Mouse (Mus musculus) brain, adult 2 months (tissue): ENCODE data around the gene Il1f8.
"Not testable (repeated sequence)": the region's sequence is repeated elsewhere in the genome, so short reads cannot be mapped to it uniquely, and the experiment has no call there.

ENCODE experiments used
- DNase-seq: peaks from one replicate; pipeline ENCODE4 v3.0.0; 2011; ENCODE audit warnings: low read depth, low spot score

The Il1f8 gene

DNA sequence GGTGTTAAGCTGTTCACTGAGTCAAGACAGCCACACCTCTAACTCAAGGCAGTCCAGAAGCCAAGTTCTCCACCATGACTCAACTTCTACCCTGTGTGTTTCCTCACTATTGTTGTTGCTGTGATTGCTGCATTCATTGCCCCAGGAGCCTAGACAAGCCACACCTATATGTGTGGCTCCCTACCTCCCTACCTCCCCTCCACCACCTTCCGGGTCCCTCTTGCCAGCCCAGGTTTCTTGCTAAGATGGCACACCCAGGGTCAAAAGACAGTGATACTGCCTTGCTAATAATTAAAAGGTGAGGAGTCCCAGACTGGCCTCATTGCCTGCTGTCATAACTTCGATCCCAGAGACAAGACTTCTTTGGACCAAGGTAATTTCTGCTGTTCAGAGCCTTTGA lies at the start of gene Il1f8:
Gene Il1f8, plus strand, starts transcription at position 301 of the 400 bp plus-strand sequence.
- no peak for DNase-seq

DNA sequence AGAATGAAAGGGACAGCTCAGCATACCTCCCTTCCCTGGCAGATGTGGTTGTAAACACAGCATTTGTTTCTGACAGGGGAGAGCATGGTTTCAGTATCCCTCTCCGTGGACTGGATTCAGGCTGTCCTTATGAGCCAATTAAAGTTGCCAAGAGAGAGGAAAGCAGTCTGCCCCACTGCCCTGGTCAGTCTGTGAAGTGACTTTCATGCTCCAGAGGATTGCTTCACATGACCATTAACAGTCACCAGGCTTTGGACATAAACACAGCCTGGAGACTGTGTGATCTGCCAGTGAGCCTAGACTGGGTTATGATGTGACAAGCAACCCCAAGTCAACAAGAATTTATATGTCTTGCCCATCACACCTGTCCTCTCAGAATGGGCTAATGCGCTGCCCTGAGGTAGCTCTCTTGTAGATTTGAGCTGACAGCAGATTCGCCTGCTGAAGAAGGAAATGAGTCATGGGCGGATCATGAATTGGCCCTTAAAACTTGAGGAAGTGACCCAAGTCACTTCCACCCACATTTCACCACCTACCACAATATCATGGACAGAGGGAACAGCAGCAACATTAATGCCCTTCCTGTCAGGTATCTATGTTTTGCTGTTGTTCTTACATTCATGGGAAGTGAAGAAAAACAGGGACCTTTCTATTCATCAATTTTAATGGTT lies 49.2 kb upstream of the Il1f8 start:
- DNase-seq, result no peak

DNA sequence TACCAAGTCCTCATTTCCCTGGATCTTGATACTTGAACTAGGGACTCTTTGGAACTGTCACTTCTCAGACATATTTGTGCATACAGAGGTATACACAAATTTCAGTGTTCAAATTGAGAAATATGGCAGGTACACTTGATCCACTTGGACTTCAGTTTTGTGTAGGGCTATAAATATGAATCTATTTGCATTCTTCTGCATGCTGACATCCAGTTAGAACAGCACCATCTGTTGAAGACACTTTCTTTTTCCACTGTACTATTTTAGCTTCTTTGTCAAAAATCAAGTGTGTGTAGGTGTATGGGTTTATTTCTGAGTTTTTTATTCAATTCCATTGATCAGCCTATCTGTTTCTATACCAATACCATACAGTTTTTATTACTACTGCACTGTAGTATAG lies 43.9 kb upstream of the Il1f8 start:
- DNase-seq, result peak; percentile 58

DNA sequence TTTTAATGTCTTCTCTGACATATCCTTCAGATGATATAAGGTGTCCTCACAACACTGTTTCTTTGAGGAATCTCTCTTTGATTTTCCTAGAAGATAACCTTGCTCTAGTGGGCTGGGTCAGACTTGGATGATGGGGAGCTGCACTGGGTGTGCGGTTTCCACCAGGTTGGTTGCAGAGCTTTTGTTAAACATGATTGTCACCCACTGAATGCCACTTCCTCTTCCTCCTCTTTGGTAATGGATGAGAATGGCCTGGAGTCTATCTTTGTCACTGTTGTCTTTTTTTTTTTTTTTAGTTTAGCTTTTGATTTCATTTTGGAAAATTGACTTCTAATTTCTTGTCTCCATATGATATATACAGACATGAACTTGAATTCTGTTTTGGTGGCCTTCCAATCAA lies 18.6 kb upstream of the Il1f8 start:
- DNase-seq, result no peak

DNA sequence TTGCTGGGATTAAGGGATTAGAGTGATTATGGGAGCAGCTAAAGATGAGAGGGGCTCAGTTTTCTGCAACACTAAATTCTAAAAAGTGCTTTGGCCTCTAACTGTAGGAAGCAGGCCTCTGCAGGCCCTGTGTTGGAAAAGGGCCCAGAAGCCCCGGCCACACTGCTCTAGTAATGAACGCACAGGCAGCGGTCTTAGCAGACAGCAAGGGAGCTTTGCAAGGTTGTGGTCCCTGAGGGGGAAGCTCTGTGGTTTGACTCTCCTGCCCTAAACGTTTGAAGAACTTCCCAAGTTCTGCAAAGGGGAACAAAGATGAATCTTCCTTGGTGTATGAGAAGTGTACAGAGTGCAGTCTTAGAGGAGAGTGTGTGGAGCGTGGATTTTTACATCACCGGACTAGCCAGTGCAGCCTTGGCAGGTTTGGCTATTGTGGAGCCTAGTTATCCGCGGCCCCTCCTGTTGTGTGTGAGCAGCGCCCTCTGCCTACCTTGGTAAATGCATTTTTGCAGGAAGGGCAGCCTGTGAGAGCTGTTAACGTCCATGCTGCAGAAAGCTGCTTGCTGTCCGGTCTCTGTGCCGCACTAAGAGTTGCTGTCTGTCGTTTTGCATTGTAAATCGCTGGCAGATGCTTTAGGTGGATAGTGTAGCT lies 28.8 kb downstream of the Il1f8 start:
- peak; percentile 64 for DNase-seq

DNA sequence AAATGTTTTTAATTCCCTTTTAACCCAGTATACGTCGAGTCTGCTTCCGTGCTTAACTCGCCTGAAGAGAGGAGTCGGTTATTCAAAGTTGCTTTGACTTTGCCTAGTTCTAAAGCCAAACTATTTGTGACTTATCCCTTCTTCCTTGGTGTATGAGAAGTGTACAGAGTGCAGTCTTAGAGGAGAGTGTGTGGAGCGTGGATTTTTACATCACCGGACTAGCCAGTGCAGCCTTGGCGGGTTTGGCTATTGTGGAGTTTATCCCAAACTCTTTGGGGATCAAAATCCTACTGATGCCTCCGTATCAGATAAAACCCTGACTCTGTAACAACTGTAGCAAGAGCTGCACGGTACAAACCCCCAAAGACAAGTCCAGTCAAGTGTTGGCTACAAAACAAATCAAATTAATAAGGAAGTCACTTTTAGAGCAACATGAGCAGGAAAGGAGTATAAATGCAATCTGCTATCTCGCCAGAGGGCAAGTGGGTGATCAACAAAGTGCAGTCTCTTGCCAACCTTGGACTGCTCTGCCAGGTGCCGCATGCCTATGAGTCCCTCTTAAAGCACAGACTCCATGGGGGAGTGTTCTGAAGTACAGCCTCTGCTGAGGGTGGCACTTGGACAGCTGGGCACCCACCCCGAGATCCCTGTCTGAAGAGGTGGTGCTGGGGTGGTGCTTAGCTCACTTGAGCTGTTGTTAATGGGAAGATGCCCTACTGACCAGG lies 29.6 kb downstream of the Il1f8 start:
- not testable (repeated sequence) for DNase-seq

DNA sequence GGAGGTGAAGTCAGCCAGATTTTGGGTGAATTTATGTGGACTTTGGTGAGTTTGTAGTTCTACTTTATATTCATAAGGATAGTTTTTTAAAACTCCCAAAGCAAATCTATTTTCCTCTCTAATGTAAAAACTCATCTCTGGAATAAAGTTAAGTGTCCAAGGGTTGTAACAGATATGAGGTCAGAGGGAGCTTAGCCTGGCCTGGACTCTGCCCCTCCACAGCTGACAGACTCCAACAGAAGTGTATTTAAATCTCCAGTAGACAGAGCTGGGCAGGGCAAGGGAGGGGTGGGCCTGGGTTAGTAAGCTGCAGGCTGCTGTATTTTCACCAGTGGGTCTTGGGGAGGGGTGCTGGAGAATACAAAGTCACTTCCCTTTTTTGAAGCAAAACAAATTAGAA lies 31.1 kb downstream of the Il1f8 start:
- DNase-seq, result not testable (repeated sequence)

DNA sequence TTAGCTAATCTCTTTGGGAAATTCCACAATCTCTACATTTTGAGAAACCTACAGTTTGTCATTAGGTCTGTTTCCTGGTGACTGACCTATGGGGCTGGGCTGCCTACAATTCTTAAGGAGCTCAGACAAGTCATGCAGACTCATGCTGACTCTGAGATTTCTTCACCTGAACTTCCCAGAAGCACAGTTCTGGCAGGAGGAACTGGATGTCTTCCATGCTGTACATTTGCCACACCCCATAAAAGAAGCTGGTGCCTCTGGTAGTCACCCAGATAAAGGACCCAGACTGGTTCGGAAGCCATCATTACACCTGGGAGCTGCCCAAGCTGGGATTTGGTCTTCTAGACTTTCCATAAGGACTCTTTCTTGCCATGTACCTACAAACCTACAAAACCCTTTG lies 33.2 kb downstream of the Il1f8 start, which contains the start of gene Il1f9:
Gene Il1f9, plus strand, starts transcription at position 301 of the 400 bp plus-strand sequence.
- no peak for DNase-seq

DNA sequence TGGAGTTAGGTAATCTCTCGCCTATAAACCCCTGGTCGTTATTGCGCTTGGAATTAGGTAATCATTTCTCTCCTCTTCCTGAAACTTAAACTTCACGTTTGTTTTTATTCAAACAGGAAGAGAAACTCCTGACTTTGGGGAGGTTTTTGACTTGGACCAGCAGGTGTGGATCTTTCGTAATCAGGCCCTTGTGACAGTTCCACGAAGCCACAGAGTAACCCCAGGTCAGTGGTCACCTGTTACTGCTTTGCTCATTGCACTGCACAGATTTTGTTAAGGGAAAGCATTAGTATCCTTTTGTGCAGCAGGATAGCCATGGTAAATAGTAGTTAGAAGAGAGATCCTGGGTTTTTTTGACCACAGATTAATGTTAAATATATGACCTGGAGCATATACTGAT lies 34.6 kb downstream of the Il1f8 start:
- DNase-seq, result no peak

DNA sequence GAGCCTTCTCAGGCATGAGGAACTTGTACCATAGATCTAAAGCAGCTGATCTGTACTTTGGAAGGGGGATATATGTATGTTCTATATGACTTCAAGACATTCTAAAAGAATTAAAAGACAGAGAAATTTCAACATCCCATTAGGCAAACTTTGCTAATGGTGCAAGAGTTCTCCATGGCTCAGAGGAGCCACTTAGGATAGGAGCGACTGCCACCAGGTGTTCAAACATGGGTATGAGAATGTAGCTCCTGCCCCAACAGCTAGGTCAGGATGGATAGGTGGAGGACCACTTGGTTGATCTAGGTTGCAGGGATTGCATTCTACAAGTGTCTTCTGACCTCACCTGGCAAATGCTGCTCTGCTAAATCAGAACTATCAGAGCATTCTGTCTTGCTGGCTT lies 35.2 kb downstream of the Il1f8 start:
- no peak for DNase-seq
